Mouse (Mus musculus): ENCODE data around the gene Olfr1394.

DNA sequence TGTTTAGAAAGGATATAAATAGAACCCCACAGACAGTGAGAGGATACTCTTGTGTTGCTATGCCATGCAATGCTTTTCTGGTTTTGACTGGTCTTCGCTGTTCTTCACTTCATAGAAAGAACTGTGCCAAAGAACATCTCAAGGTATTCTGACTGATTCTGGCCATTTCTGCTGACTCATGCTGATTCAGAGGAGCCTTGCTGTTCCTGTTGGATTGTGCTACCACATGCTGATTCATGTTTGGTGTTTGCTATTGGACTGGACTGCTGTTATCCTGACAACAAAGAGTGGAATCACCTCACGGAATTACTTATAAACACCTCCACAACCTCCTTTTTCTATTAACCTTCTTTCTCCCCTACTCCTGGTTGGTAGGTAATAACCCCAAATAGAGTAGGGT is 30.0 kb upstream of the Olfr1394 start:
- TF ChIP-seq CTCF (IDR thresholded peaks at IDR 0.05; ENCODE audit: low read depth) = no peak
- TF ChIP-seq EP300 (optimal IDR thresholded peaks at IDR 0.05) = no peak

Data from stomach, postnatal 0 days (tissue).